Mouse (Mus musculus): Measurements from ENCODE around the gene Nckap5. TPM values are rescaled to one million over a fixed set of nuclear protein-coding genes. Genes with fewer than 3 reads are reported as not detected.

Gene Nckap5
- 30.7 TPM for polyA plus RNA-seq (2014; fragmentation: Illumina TruSeq; extraction: RNeasy Lipid Tissue Mini Kit (QIAGEN cat#74804))

DNA sequence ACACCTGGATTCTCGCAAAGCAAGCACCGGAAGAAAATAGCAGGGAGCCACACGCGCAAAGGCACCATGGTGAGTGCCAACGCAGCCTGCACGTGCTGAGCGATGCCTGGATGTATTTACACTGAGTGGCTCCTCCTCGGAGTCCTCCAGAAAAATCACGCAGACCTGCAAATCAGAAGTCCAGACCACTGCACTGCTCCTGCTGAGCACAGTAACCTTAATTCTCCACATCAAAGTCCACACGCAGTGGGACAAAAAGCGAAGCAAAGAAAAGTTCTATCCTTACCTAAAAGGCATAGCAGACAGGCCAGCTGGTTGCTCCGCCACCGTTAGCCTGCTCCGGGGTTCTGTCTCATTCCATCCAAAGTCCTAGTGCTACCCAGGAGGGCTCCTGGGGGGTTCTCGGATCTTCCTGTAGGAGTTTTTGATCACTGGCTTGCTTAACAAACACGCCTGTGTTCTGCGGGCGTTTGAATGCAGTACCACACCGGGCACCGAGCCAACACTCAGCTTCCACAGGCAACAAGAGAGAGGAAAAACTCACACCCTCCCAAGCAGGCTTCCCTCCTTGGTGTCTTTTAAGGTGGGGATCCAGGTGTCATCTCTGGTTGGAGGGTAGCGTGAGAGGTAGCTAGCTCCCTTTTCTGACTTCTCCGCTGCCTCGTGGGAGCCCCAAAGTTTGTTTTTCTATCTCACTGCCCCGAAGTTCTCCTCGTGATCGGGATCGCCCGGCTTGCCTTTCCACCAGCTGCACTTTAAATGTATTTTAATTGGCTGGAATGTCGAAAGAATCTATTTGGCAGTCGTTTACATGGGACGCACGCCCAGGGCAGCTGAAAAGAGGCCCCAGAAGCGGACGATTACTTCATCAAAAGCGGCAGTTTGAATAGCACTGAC, at the start of gene Nckap5:
Nckap5 (minus strand) TSS at position 769 of the 897 bp plus-strand sequence.

GRCm38 (mm10) chr1:125912601-125913600, 917.7 kb downstream of the Nckap5 start, which contains the start of gene Lypd1:
Gene Lypd1, minus strand, starts transcription at chr1:125913101.

All from ovary, adult 10 weeks (tissue).